Mouse (Mus musculus) megakaryocyte, embryonic 14.5 days (primary cell): ENCODE measurements around the gene Mydgf.

Experiments
- FLI1 ChIP-seq: IDR thresholded peaks from 2 replicates; pipeline ENCODE4 v1.6.1; 2012; ENCODE audit warnings: low read length, inconsistent platforms, mixed read lengths
- GATA1 ChIP-seq: IDR thresholded peaks from 3 replicates; pipeline ENCODE4 v1.6.1; 2012; ENCODE audit warnings: mixed read lengths, low read length, inconsistent platforms, borderline replicate concordance

DNA sequence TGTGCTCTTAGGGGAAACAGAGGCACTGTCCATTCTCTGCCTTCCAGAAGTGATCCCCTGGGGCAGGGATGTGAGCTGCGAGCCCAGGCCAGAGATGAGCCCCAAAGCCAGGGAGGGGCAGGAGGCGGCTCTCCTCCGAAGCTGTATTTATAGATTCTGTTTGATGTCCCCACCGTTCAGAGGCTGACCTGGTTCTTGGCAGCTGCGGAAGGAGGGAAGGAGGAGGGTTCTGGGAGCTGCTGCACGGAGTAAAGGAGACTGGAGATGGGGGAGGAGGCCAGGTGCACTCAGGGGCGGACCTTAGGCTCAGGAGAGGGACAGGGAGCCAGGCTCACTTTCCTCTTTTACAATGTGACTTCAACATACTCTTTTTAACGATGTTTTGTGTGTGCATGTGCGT is 37.6 kb downstream of the Mydgf start:
- TF ChIP-seq FLI1, result no peak
- TF ChIP-seq GATA1, result no peak
